Mouse (Mus musculus) lung, postnatal 0 days (tissue): ENCODE measurements at regions not wholly inside any gene's neighbourhood (a gene's known extent, or its start where the extent isn't known, plus 50 kb on each side); places are given as distances from the start of the nearest gene placed in this dataset.

Source experiments
- CTCF ChIP-seq: IDR thresholded peaks from 2 replicates; pipeline ENCODE4 v1.5.1; 2016; ENCODE audit warnings: antibody characterized with exemption, mild to moderate bottlenecking
- EP300 ChIP-seq: IDR thresholded peaks from 2 replicates; pipeline ENCODE4 v1.6.1; 2016; ENCODE audit warnings: antibody characterized with exemption, mild to moderate bottlenecking, control low read depth

DNA sequence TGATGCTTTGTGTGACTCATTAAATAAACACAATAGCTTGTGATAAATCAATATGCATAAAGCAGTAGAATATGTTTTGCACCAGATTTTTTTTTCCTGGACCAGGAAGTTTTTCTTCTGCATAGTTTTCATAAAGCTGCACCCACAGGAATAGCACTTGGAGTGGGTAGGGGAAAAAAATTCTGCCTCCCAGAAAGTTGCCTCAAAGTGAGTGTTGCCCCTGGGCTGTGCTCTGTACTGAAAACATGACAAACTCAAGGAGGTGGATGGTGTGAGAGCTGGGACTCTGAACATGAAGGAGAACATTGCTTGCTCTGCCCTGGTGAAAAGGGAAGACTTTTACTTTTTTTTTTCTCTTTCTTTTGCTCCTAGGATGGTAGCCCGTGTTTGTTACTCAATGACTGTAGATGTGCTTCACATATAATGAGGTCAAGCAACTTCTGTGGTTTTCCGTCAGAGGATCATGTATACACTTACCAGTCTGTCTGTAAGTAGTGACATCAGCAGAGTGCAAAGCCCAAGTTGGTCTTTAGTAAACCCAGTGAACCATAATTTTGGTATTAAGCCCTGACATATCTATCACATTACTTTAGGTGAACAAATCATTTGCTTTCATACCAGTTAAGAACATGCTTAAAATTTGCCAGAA lies 164.1 kb upstream of the Lcorl start:
- TF ChIP-seq CTCF = no peak
- TF ChIP-seq EP300 = no peak
